Mouse (Mus musculus) liver, adult 2 months (tissue): ENCODE measurements around the gene Htra1.

Experiments
- CTCF ChIP-seq: fragments of 200-500 bp; IDR thresholded peaks from 2 replicates; pipeline ENCODE4 v1.5.1; 2011; ENCODE audit warnings: low read depth, low read length, control low read depth
- POLR2A ChIP-seq: fragments of 200-500 bp; IDR thresholded peaks from 2 replicates; pipeline ENCODE4 v1.6.1; 2011; ENCODE audit warnings: low read length, control low read depth; ENCODE audit not compliant: insufficient read depth; ENCODE audit errors: extremely low read depth

GRCm38 (mm10) chr7:130935793-130936471, at the start of gene Htra1:
- TF ChIP-seq CTCF = no peak
- no peak for TF ChIP-seq POLR2A
